Mouse (Mus musculus) limb, embryonic 14.5 days (tissue): ENCODE measurements around the gene E130308A19Rik. TPM values are rescaled to one million over a fixed set of nuclear protein-coding genes. Genes with fewer than 3 reads are reported as not detected.

ENCODE experiments used
- ATAC-seq: fragments of 200-750 bp; cut with Nextera tagmentation; 2 replicates; pipeline ENCODE4 v1.8.0; 2017; ENCODE audit warnings: low read depth, moderate number of reproducible peaks, moderate TSS enrichment; ENCODE audit not compliant: low FRiP score
- DNase-seq: peaks from one replicate; pipeline ENCODE4 v3.0.0-alpha.2; 2015; ENCODE audit warnings: low spot score
- H3K27ac ChIP-seq: fragments of 300-500 bp; sonication (generic); replicated peaks from 2 replicates; pipeline ENCODE4 v1.5.1; 2014; ENCODE audit warnings: low read depth, mild to moderate bottlenecking, low read length, moderate library complexity, mixed read lengths
- H3K27me3 ChIP-seq: fragments of 300-500 bp; sonication (generic); 2 replicates; pipeline ENCODE4 v1.6.1; 2014; ENCODE audit warnings: low read length, mixed read lengths; ENCODE audit not compliant: control insufficient read depth, insufficient read depth
- H3K36me3 ChIP-seq: fragments of 300-500 bp; sonication (generic); 2 replicates; pipeline ENCODE4 v1.6.1; 2014; ENCODE audit warnings: mild to moderate bottlenecking, low read length, moderate library complexity, mixed read lengths; ENCODE audit not compliant: control insufficient read depth, insufficient read depth
- H3K4me1 ChIP-seq: fragments of 300-500 bp; sonication (generic); 2 replicates; pipeline ENCODE4 v1.6.1; 2014; ENCODE audit warnings: antibody characterized with exemption, low read length, mixed read lengths; ENCODE audit not compliant: control insufficient read depth, insufficient read depth
- H3K4me2 ChIP-seq: fragments of 300-500 bp; sonication (generic); replicated peaks from 2 replicates; pipeline ENCODE4 v1.6.1; 2014; ENCODE audit warnings: low read depth, mild to moderate bottlenecking, low read length, moderate library complexity; ENCODE audit not compliant: severe bottlenecking
- H3K4me3 ChIP-seq: fragments of 300-500 bp; sonication (generic); replicated peaks from 2 replicates; pipeline ENCODE4 v1.5.1; 2014; ENCODE audit warnings: low read length
- H3K9ac ChIP-seq: fragments of 300-500 bp; sonication (generic); 2 replicates; pipeline ENCODE4 v1.6.1; 2014; ENCODE audit warnings: mild to moderate bottlenecking, low read depth, low read length, moderate library complexity; ENCODE audit not compliant: severe bottlenecking
- H3K9me3 ChIP-seq: fragments of 300-500 bp; sonication (generic); 2 replicates; pipeline ENCODE4 v1.6.1; 2016; ENCODE audit warnings: low read length; ENCODE audit not compliant: control insufficient read depth
- POLR2A ChIP-seq: fragments of 200-500 bp; IDR thresholded peaks from 2 replicates; pipeline ENCODE4 v1.8.0; 2012; ENCODE audit warnings: inconsistent platforms, mild to moderate bottlenecking, moderate library complexity, borderline replicate concordance; ENCODE audit not compliant: insufficient read depth, insufficient read length; ENCODE audit errors: extremely low read depth
- WGBS: fragments of 180-500 bp; shearing (Covaris S2); extraction: QIAGEN DNeasy Blood & Tissue Kit; methylation state at CpG from one replicate; pipeline ENCODE4 v1.1.7; 2014; 5-methylcytosine and 5-hydroxymethylcytosine counted together
- polyA plus RNA-seq, 2 experiments: library from polyadenylated mRNA; depleted of rRNA in 1 of 2; stranded (reverse) in 1 of 2; unstranded in 1 of 2; fragments of >200 nt; fragmentation: Nextera tagmentation in 1 of 2; extraction: Ambion mirVana in 1 of 2; gene quantifications; 2 replicates each; pipeline versions ENCODE4 v1.2.1 to v1.2.3; 2012 to 2014

Gene E130308A19Rik
- polyA plus RNA-seq, 2 experiments = 7.6 to 17.6 TPM

DNA sequence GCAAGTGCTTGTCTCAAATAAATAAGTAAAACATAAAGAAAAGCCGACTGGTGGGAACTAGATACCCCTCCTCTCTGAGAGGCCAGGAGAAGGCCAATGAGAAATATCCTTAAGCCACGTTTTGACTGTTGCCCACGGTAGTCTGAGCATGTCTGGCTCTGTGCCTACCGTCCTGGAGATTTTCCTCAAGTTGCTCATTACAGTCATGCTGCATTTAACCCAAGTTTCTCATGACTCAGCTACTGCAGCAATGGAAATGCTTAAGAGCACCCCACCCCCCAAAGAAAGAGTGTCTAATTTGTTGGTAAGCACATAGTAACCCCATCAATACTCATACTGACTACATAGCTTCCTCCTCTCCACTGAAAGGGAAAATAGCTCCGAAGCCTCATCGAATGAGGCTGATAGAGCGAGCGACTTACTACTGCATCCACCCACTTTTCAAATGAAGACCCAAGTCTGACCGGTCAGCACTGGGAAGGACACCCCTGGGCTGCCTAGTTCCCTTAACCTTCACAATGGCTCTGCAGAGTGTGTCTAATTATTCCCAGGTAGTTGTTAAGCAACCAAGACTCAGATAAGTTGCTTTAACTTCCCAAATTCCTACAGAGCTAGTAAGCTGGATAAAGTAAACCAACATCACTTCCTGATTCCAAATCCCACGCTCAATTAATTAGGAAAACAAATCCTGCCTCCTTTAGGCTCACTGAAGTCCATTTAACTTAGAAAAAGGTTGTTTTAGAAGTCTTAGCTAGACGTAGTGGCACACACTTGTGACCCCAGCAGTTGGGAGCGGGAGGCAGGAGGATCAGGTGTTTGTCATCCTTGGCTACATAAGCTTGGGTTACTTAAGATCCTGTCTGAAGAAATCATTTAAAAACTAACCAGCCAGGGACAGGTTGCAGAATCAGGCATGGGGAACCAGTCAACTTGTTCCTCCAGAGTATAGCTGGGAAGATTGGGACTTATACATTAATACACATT, 131.7 kb downstream of the E130308A19Rik start:
- Histone ChIP-seq H3K4me2 (no peak overlapping the region), H3K9me3 (no peaks in the 10 kb centered on the region), H3K9ac (no peak overlapping the region), H3K4me3 (no peak overlapping the region), H3K27me3 (no peaks in the 10 kb centered on the region), H3K4me1 (peaks cover 10% of the 10 kb centered on the region; the same call in 1 of the 2 replicates), H3K36me3 (peaks cover 1% of the 10 kb centered on the region; the same call in 1 of the 2 replicates), H3K27ac (no peak overlapping the region)
- ATAC-seq = no peak
- no peak for TF ChIP-seq POLR2A
- 64% methylated on average over 12 of the region's 12 CpGs for WGBS
- DNase-seq = no peak

DNA sequence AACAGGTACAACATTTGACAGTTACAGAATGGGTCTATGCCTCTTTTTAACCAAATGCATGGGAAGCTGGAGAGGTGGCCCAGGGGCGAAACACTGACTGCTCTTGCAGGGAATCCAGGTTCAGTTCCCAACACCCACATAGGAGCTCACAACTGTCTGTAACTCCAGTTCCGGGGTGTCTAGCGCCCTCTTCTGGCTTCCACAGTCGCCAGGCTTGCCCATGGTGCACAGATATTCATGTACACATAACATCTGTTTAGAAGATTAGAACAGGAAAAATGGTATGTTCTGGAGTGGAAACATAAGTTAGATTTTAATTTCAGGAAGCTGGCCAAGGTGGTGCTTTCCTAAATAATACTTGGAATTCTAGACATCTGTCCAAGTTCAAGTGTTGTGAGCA, 134.0 kb downstream of the E130308A19Rik start:
- Histone ChIP-seq H3K27ac (no peak overlapping the region), H3K9me3 (no peaks in the 10 kb centered on the region), H3K9ac (no peak overlapping the region), H3K4me3 (no peak overlapping the region), H3K27me3 (no peaks in the 10 kb centered on the region), H3K36me3 (no peaks in the 10 kb centered on the region), H3K4me2 (no peak overlapping the region), H3K4me1 (peaks cover 11% of the 10 kb centered on the region; the same call in 1 of the 2 replicates)
- WGBS = 72% methylated on average over 4 of the region's 4 CpGs
- no peak for TF ChIP-seq POLR2A
- DNase-seq (no peak), ATAC-seq (no peak)

DNA sequence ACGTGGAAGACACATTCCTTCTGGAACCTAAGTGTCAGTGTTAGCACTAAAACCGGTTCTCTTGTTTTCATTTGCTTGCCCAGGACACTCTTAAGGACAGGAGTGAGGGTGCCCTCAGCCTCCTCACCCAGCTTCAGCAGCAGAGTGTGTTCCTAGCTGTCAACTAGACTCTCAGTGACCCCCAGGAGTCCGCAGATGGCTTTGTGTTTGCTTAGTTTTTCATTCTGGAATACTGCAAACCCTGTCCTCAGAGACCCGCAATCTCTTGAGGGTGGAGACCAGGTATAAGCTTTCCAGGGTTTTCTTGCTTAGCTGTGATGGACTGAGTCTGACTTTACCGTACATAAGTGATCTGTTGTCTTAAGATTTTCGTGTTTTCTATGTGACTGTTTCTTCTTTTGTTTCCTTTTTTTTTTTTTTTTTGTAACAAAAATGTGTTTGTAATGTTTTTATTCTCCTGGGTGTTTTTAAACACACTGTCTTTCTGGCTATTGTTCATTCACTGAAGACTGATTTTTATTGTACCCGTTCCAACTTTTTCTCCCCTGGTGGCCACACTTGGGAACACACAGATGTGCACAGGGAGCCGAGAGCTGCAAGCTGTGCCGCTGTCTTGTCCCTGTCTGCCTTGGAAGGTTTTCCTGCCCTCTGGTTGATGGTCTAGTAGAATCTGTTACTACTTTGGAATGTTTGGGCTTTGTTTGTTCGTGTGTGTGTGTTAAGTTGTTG, 134.8 kb downstream of the E130308A19Rik start:
- WGBS = 58% methylated on average over 10 of the region's 10 CpGs
- H3K4me1 ChIP-seq = peaks cover 16% of the 10 kb centered on the region; the same call in 1 of the 2 replicates
- no peaks in the 10 kb centered on the region for H3K27me3 ChIP-seq
- peak; percentile 35 for DNase-seq
- no peak overlapping the region for H3K27ac ChIP-seq
- H3K9me3 ChIP-seq = no peaks in the 10 kb centered on the region
- H3K4me3 ChIP-seq = no peak overlapping the region
- no peak for TF ChIP-seq POLR2A
- no peak overlapping the region for H3K4me2 ChIP-seq
- ATAC-seq = no peak
- no peak overlapping the region for H3K9ac ChIP-seq
- H3K36me3 ChIP-seq = no peaks in the 10 kb centered on the region

DNA sequence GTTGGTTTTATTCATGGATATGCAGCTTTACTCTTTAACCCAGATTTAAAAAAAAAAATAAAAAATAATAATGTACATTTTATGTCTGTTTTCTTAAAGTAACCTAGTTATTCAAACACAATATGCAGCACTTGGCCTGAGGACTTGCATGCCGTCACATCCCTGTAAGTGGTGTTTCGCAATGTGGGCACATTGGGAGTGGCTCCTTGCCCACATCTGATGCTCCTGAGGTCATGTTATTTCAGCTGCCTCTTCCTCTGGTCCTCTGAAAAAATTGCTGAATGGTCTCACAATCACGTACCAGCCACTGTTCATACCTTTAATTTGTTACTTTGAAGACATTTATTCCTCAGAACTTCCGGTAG, 135.3 kb downstream of the E130308A19Rik start:
- Histone ChIP-seq H3K4me3 (no peak overlapping the region), H3K9ac (no peak overlapping the region), H3K9me3 (no peaks in the 10 kb centered on the region), H3K27me3 (no peaks in the 10 kb centered on the region), H3K4me1 (peaks cover 16% of the 10 kb centered on the region; the same call in 1 of the 2 replicates), H3K36me3 (no peaks in the 10 kb centered on the region), H3K27ac (no peak overlapping the region), H3K4me2 (no peak overlapping the region)
- DNase-seq (no peak), ATAC-seq (no peak)
- TF ChIP-seq POLR2A = no peak
- WGBS = 82% methylated on average over 4 of the region's 4 CpGs

DNA sequence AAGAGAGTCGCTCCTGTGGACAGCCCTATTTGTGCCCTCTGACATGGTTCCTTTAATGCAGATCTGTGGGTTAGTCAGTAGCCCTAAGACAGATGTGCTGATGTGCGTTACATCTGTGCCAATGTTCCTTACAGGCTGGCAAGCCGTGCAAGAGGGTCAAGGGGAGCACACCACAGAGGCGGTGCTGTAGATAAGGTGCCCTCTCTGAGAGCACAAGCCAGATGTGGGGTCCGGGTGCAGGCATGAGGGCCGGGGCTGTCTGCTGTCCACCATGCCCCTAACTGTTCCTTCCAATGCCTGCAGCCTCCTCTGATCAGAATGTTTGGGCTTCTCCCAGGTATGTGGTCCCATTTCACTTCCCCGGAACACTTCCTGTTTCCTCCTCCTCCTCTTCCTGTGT, 138.9 kb downstream of the E130308A19Rik start:
- 67% methylated on average over 7 of the region's 7 CpGs for WGBS
- no peaks in the 10 kb centered on the region for H3K27me3 ChIP-seq
- peaks cover 9% of the 10 kb centered on the region; the same call in 1 of the 2 replicates for H3K4me1 ChIP-seq
- ATAC-seq = no peak; the same call in 1 of the 2 replicates
- no peak for DNase-seq
- TF ChIP-seq POLR2A = no peak
- no peak overlapping the region for H3K9ac ChIP-seq
- 0 out of 2 replicates have a peak overlapping the region, but pooled peaks have one; percentile 17 for H3K4me2 ChIP-seq
- H3K4me3 ChIP-seq = no peak overlapping the region
- H3K27ac ChIP-seq = no peak overlapping the region
- peaks cover 9% of the 10 kb centered on the region; the same call in 1 of the 2 replicates for H3K36me3 ChIP-seq
- no peaks in the 10 kb centered on the region for H3K9me3 ChIP-seq
